Mouse (Mus musculus) liver, embryonic 14.5 days (tissue): Measurements from ENCODE around the gene Ccl9.

ENCODE experiments used
- CTCF ChIP-seq: IDR thresholded peaks from 2 replicates; pipeline ENCODE4 v1.5.1; 2016; ENCODE audit warnings: antibody characterized with exemption, low read depth, control low read depth
- EP300 ChIP-seq: IDR thresholded peaks from 2 replicates; pipeline ENCODE4 v1.6.1; 2016; ENCODE audit warnings: antibody characterized with exemption, low read depth

DNA sequence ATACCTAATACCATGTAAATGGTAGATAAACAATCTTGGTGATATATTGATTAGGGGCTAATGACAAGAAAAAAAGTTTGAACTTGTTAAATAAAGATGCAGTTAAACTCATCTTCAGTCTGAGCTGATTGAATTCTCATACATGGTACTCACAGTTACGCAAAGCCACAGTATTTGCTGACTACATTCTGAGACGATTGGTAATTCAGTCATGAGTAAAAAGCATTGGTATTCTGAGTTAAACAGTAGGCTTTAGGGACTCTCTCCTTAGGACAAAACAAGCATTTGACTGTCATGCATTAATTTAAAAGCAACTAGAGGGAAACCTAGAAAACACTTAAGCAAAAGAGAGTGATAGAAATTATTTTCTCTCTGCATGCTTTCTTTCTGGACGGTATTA lies 45.1 kb upstream of the Ccl9 start:
- TF ChIP-seq CTCF (no peak), EP300 (no peak)
